Mouse (Mus musculus): ENCODE measurements at regions not wholly inside any gene's neighbourhood (a gene's known extent, or its start where the extent isn't known, plus 50 kb on each side); places are given as distances from the start of the nearest gene placed in this dataset.

- in situ Hi-C loops (cut with MboI, MseI) = no loop called here
These were observed 49.8 kb upstream of the Abcd3 start for GRCm38 (mm10) chr3:121864734-121865445.

All from regulatory T cell (primary cell).